Mouse (Mus musculus) c-Kit-positive CD71-positive TER-119-negative erythroid progenitor cells, embryonic 14.5 days (primary cell): ENCODE measurements at regions not wholly inside any gene's neighbourhood (a gene's known extent, or its start where the extent isn't known, plus 50 kb on each side); places are given as distances from the start of the nearest gene placed in this dataset.

Experiments
- DNase-seq: peaks from one replicate; pipeline ENCODE4 v3.0.0-alpha.2; 2013; ENCODE audit warnings: low read depth

- no peak for DNase-seq
These were observed 253.5 kb upstream of the Kcnab2 start for GRCm38 (mm10) chr4:152731082-152731720.

GRCm38 (mm10) chr4:152729421-152729820 is 251.8 kb upstream of the Kcnab2 start:
- DNase-seq = no peak

GRCm38 (mm10) chr4:152725881-152726280 is 248.2 kb upstream of the Kcnab2 start:
- no peak for DNase-seq

GRCm38 (mm10) chr4:152725423-152725822 is 247.8 kb upstream of the Kcnab2 start:
- no peak for DNase-seq

GRCm38 (mm10) chr4:152724741-152725140 is 247.1 kb upstream of the Kcnab2 start:
- DNase-seq = no peak

- no peak for DNase-seq
These were observed 246.4 kb upstream of the Kcnab2 start for GRCm38 (mm10) chr4:152724026-152724425.

- DNase-seq = no peak
These were observed 242.9 kb upstream of the Kcnab2 start for GRCm38 (mm10) chr4:152720528-152720927.

GRCm38 (mm10) chr4:152719416-152720127 is 241.9 kb upstream of the Kcnab2 start:
- DNase-seq = no peak

GRCm38 (mm10) chr4:152710339-152710738 is 232.7 kb upstream of the Kcnab2 start:
- no peak for DNase-seq

- DNase-seq = no peak
These were observed 222.5 kb upstream of the Kcnab2 start for GRCm38 (mm10) chr4:152700217-152700616.

- no peak for DNase-seq
These were observed 219.7 kb upstream of the Kcnab2 start for GRCm38 (mm10) chr4:152697247-152697960.

- DNase-seq = no peak
These were observed 214.1 kb upstream of the Kcnab2 start for GRCm38 (mm10) chr4:152691735-152692134.

- DNase-seq = no peak
These were observed 213.6 kb upstream of the Kcnab2 start for GRCm38 (mm10) chr4:152691302-152691701.

GRCm38 (mm10) chr4:152690766-152691165 is 213.1 kb upstream of the Kcnab2 start:
- no peak for DNase-seq

- no peak for DNase-seq
These were observed 212.2 kb upstream of the Kcnab2 start for GRCm38 (mm10) chr4:152689831-152690230.

GRCm38 (mm10) chr4:152686509-152687081 is 208.9 kb upstream of the Kcnab2 start:
- DNase-seq = no peak

GRCm38 (mm10) chr4:152674140-152674539 is 196.5 kb upstream of the Kcnab2 start:
- no peak for DNase-seq

- DNase-seq = peak; percentile 2
These were observed 185.8 kb upstream of the Kcnab2 start for GRCm38 (mm10) chr4:152663482-152663881.

GRCm38 (mm10) chr4:152663069-152663468 is 185.4 kb upstream of the Kcnab2 start:
- DNase-seq = no peak

- no peak for DNase-seq
These were observed 184.8 kb upstream of the Kcnab2 start for GRCm38 (mm10) chr4:152662439-152662838.

GRCm38 (mm10) chr4:152650198-152650597 is 172.5 kb upstream of the Kcnab2 start:
- DNase-seq = no peak

GRCm38 (mm10) chr4:152647620-152648019 is 169.9 kb upstream of the Kcnab2 start:
- DNase-seq = no peak

- DNase-seq = no peak
These were observed 169.4 kb upstream of the Kcnab2 start for GRCm38 (mm10) chr4:152647084-152647483.
